Mouse (Mus musculus) cortical plate, adult 2 months (tissue): ENCODE results near the gene Ccdc130.

ENCODE experiments used
- CTCF ChIP-seq: fragments of 200-500 bp; IDR thresholded peaks from 2 replicates; pipeline ENCODE4 v1.5.1; 2011; ENCODE audit warnings: mild to moderate bottlenecking, control low read depth, low read length; ENCODE audit not compliant: insufficient read depth; ENCODE audit errors: extremely low read depth
- POLR2A ChIP-seq: fragments of 200-500 bp; IDR thresholded peaks from 2 replicates; pipeline ENCODE4 v1.6.1; 2011; ENCODE audit warnings: mild to moderate bottlenecking, low read length, control low read depth; ENCODE audit not compliant: insufficient read depth; ENCODE audit errors: extremely low read depth

- TF ChIP-seq CTCF, result no peak
- no peak for TF ChIP-seq POLR2A
Measured at GRCm38 (mm10) chr8:84236410-84236997, 33.7 kb downstream of the Ccdc130 start.
